Mouse (Mus musculus) liver, embryonic 14.5 days (tissue): ENCODE data around the gene Zfp488.

Experiments used
- CTCF ChIP-seq: IDR thresholded peaks from 2 replicates; pipeline ENCODE4 v1.5.1; 2016; ENCODE audit warnings: antibody characterized with exemption, low read depth, control low read depth
- EP300 ChIP-seq: IDR thresholded peaks from 2 replicates; pipeline ENCODE4 v1.6.1; 2016; ENCODE audit warnings: antibody characterized with exemption, low read depth

DNA sequence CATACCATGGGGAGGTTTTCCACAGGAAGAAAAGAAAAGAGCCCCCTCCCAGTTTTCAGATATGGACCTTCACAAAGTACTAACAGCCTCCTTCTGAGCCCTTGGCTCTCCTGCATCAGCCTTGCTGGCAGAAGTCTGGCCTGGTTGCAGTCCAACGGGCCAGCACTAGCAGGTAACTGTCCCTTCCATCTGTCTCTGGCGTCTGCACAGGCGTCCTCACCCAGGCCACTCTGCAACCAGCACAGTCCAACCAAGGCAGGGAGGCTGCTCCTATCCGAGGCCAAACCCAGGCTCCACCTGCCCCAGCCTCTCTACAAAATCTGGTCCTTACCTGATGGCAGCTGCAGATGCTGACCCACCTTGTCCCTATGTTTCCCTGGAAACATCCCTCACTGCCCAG, 13.4 kb upstream of the Zfp488 start:
- no peak for TF ChIP-seq CTCF
- TF ChIP-seq EP300: no peak
